Mouse (Mus musculus) gastrocnemius, adult 18-20 months (tissue): ENCODE measurements at regions not wholly inside any gene's neighbourhood (a gene's known extent, or its start where the extent isn't known, plus 50 kb on each side); places are given as distances from the start of the nearest gene placed in this dataset.

Experiments used
- DNase-seq: peaks from one replicate; pipeline ENCODE4 v3.0.0; 2021; ENCODE audit warnings: low spot score

GRCm38 (mm10) chr1:45745136-45745535 is 49.8 kb upstream of the Wdr75 start:
- no peak for DNase-seq
